Mouse (Mus musculus) neural tube, embryonic 13.5 days (tissue): ENCODE data around the gene Gm11634. TPM values are rescaled to one million over a fixed set of nuclear protein-coding genes. Genes with fewer than 3 reads are reported as not detected.
"Not testable (repeated sequence)": the region's sequence is repeated elsewhere in the genome, so short reads cannot be mapped to it uniquely, and the experiment has no call there.

Experiments
- ATAC-seq: fragments of 200-750 bp; cut with Nextera tagmentation; 2 replicates; pipeline ENCODE4 v1.8.0; 2017; ENCODE audit warnings: low read depth, mild to moderate bottlenecking, moderate TSS enrichment, moderate library complexity
- H3K27ac ChIP-seq: fragments of 300-500 bp; sonication (generic); replicated peaks from 2 replicates; pipeline ENCODE4 v1.5.1; 2015; ENCODE audit warnings: moderate library complexity, mild to moderate bottlenecking, inconsistent platforms
- H3K27me3 ChIP-seq: fragments of 300-500 bp; sonication (generic); 2 replicates; pipeline ENCODE4 v1.6.1; 2015; ENCODE audit warnings: mild to moderate bottlenecking, inconsistent platforms
- H3K36me3 ChIP-seq: fragments of 300-500 bp; sonication (generic); 2 replicates; pipeline ENCODE4 v1.6.1; 2015; ENCODE audit warnings: mild to moderate bottlenecking, inconsistent platforms
- H3K4me1 ChIP-seq: fragments of 300-500 bp; sonication (generic); replicated peaks from 2 replicates; pipeline ENCODE4 v1.6.1; 2015; ENCODE audit warnings: inconsistent platforms
- H3K4me2 ChIP-seq: fragments of 300-500 bp; sonication (generic); 2 replicates; pipeline ENCODE4 v1.6.1; 2015; ENCODE audit warnings: inconsistent platforms, mild to moderate bottlenecking, moderate library complexity
- H3K4me3 ChIP-seq: fragments of 300-500 bp; sonication (generic); 2 replicates; pipeline ENCODE4 v1.5.1; 2015; ENCODE audit warnings: mild to moderate bottlenecking, inconsistent platforms
- H3K9ac ChIP-seq: fragments of 300-500 bp; sonication (generic); 2 replicates; pipeline ENCODE4 v1.6.1; 2015; ENCODE audit warnings: moderate library complexity, mild to moderate bottlenecking, inconsistent platforms
- H3K9me3 ChIP-seq: fragments of 300-500 bp; sonication (generic); 2 replicates; pipeline ENCODE4 v1.6.1; 2016; ENCODE audit warnings: inconsistent platforms
- WGBS: fragments of 180-500 bp; shearing (Covaris S2); methylation state at CpG from one replicate; pipeline ENCODE4 v1.1.7; 2015; 5-methylcytosine and 5-hydroxymethylcytosine counted together
- polyA plus RNA-seq: library from polyadenylated mRNA; unstranded; fragments of >200 nt; fragmentation: Nextera tagmentation; extraction: Ambion mirVana; gene quantifications from 2 replicates; pipeline ENCODE4 v1.2.1, GENCODE M21; 2015

The Gm11634 gene
- not detected in 2 replicates for polyA plus RNA-seq

- Histone ChIP-seq H3K9me3 (no peaks in the 10 kb centered on the region), H3K36me3 (no peaks in the 10 kb centered on the region), H3K4me2 (no peak within 1 kb of the TSS), H3K27me3 (no peaks in the 10 kb centered on the region), H3K9ac (no peak within 1 kb of the TSS), H3K27ac (no peak within 1 kb of the TSS), H3K4me1 (0 out of 2 replicates have a peak, but pooled peaks cover under 1% of the 10 kb centered on the region), H3K4me3 (no peak within 1 kb of the TSS)
- ATAC-seq: no peak
- WGBS: 72% methylated on average over 6 of the region's 6 CpGs
Measured at GRCm38 (mm10) chr11:101599156-101599555, at the start of gene Gm11634. Gm11634 (minus strand) TSS chr11:101599256.

- peak overlapping the region; percentile 93; the same call in 1 of the 2 replicates for H3K27ac ChIP-seq
- H3K9ac ChIP-seq, H3K4me2 ChIP-seq, H3K4me3 ChIP-seq, H3K9me3 ChIP-seq, H3K27me3 ChIP-seq, H3K36me3 ChIP-seq, H3K4me1 ChIP-seq, ATAC-seq: not testable (repeated sequence)
- 91% methylated on average over 10 of the region's 10 CpGs for WGBS
Measured at GRCm38 (mm10) chr11:101647093-101647492, 48.0 kb upstream of the Gm11634 start.

- not testable (repeated sequence) for H3K36me3 ChIP-seq, H3K27me3 ChIP-seq, H3K4me1 ChIP-seq, H3K9me3 ChIP-seq, ATAC-seq
- Histone ChIP-seq H3K4me3 (peak overlapping the region; percentile 28), H3K27ac (peak overlapping the region; percentile 93), H3K9ac (peak overlapping the region; percentile 72), H3K4me2 (peak overlapping the region; percentile 49)
- 11% methylated on average over 16 of the region's 16 CpGs for WGBS
Measured at GRCm38 (mm10) chr11:101646283-101646794, 47.3 kb upstream of the Gm11634 start.

- H3K27me3 ChIP-seq, H3K9me3 ChIP-seq, H3K36me3 ChIP-seq, H3K4me1 ChIP-seq: not testable (repeated sequence)
- Histone ChIP-seq H3K4me3 (peak overlapping the region; percentile 28), H3K9ac (peak overlapping the region; percentile 72), H3K27ac (peak overlapping the region; percentile 93), H3K4me2 (peak overlapping the region; percentile 49)
- peak; percentile 85 for ATAC-seq
- under 1% methylated on average over 43 of the region's 56 CpGs for WGBS
Measured at GRCm38 (mm10) chr11:101645411-101646282, 46.6 kb upstream of the Gm11634 start.

- ATAC-seq: not testable (repeated sequence)
Measured at GRCm38 (mm10) chr11:101645043-101645410, 46.0 kb upstream of the Gm11634 start.

GRCm38 (mm10) chr11:101644591-101644990, 45.5 kb upstream of the Gm11634 start:
- no peak for ATAC-seq
- Histone ChIP-seq H3K27me3 (no peaks in the 10 kb centered on the region), H3K9me3 (no peaks in the 10 kb centered on the region), H3K4me3 (no peak overlapping the region), H3K27ac (no peak overlapping the region), H3K4me1 (peaks cover 3% of the 10 kb centered on the region; the same call in 1 of the 2 replicates), H3K36me3 (no peaks in the 10 kb centered on the region), H3K9ac (no peak overlapping the region), H3K4me2 (no peak overlapping the region)
- 60% methylated on average over 3 of the region's 3 CpGs for WGBS

More at GRCm38 (mm10) chr11:101645043-101645410, 46.0 kb upstream of the Gm11634 start:
- peak overlapping the region; percentile 65 for H3K27ac ChIP-seq
- H3K4me3 ChIP-seq, H3K27me3 ChIP-seq, H3K36me3 ChIP-seq, H3K4me1 ChIP-seq, H3K9ac ChIP-seq, H3K9me3 ChIP-seq, H3K4me2 ChIP-seq: not testable (repeated sequence)
- 4% methylated on average over 4 of the region's 4 CpGs for WGBS

- no peak overlapping the region for H3K9ac ChIP-seq
- peaks cover 3% of the 10 kb centered on the region; the same call in 1 of the 2 replicates for H3K4me1 ChIP-seq
- 60% methylated on average over 5 of the region's 5 CpGs for WGBS
- H3K27ac ChIP-seq: 0 out of 2 replicates have a peak overlapping the region, but pooled peaks have one; percentile 23
- no peak overlapping the region for H3K4me2 ChIP-seq
- no peak overlapping the region for H3K4me3 ChIP-seq
- H3K9me3 ChIP-seq: no peaks in the 10 kb centered on the region
- no peaks in the 10 kb centered on the region for H3K27me3 ChIP-seq
- H3K36me3 ChIP-seq: no peaks in the 10 kb centered on the region
- ATAC-seq: no peak
Measured at GRCm38 (mm10) chr11:101642931-101643330, 43.9 kb upstream of the Gm11634 start.

- H3K4me1 ChIP-seq, H3K27me3 ChIP-seq, H3K4me3 ChIP-seq, H3K9me3 ChIP-seq, H3K36me3 ChIP-seq: not testable (repeated sequence)
- peak overlapping the region; percentile 59 for H3K9ac ChIP-seq
- H3K4me2 ChIP-seq: peak overlapping the region; percentile 54
- ATAC-seq: peak; percentile 75
- H3K27ac ChIP-seq: peak overlapping the region; percentile 87
- 7% methylated on average over 14 of the region's 26 CpGs for WGBS
Measured at GRCm38 (mm10) chr11:101641710-101642642, 42.9 kb upstream of the Gm11634 start.

GRCm38 (mm10) chr11:101640857-101641709, 42.0 kb upstream of the Gm11634 start:
- 4% methylated on average over 53 of the region's 53 CpGs for WGBS

GRCm38 (mm10) chr11:101639761-101640160, 40.7 kb upstream of the Gm11634 start:
- ATAC-seq: no peak
- Histone ChIP-seq H3K36me3 (peaks cover under 1% of the 10 kb centered on the region; the same call in 1 of the 2 replicates), H3K4me3 (no peak overlapping the region), H3K4me1 (peaks cover 3% of the 10 kb centered on the region; the same call in 1 of the 2 replicates), H3K9ac (no peak overlapping the region), H3K9me3 (no peaks in the 10 kb centered on the region), H3K4me2 (no peak overlapping the region), H3K27me3 (no peaks in the 10 kb centered on the region), H3K27ac (no peak overlapping the region)
- 90% methylated on average over 4 of the region's 4 CpGs for WGBS

More at GRCm38 (mm10) chr11:101640857-101641709, 42.0 kb upstream of the Gm11634 start:
- H3K4me2 ChIP-seq: peak overlapping the region; percentile 54
- H3K9me3 ChIP-seq, H3K27me3 ChIP-seq, H3K4me1 ChIP-seq, H3K36me3 ChIP-seq: not testable (repeated sequence)
- peak overlapping the region; percentile 87 for H3K27ac ChIP-seq
- peak overlapping the region; percentile 59 for H3K9ac ChIP-seq
- peak; percentile 78 for ATAC-seq
- peak overlapping the region; percentile 36 for H3K4me3 ChIP-seq

GRCm38 (mm10) chr11:101635660-101636059, 36.6 kb upstream of the Gm11634 start:
- Histone ChIP-seq H3K36me3 (peaks cover 8% of the 10 kb centered on the region; the same call in 1 of the 2 replicates), H3K4me3 (no peak overlapping the region), H3K27ac (no peak overlapping the region), H3K4me1 (no peaks in the 10 kb centered on the region), H3K27me3 (no peaks in the 10 kb centered on the region), H3K4me2 (no peak overlapping the region), H3K9me3 (no peaks in the 10 kb centered on the region), H3K9ac (no peak overlapping the region)
- ATAC-seq: no peak
- WGBS: 83% methylated on average over 10 of the region's 10 CpGs
